Mouse (Mus musculus) liver, embryonic 16.5 days (tissue): ENCODE data around the gene Sorcs3. TPM values are rescaled to one million over a fixed set of nuclear protein-coding genes. Genes with fewer than 3 reads are reported as not detected.

Experiments used
- ATAC-seq: fragments of 200-750 bp; cut with Nextera tagmentation; 2 replicates; pipeline ENCODE4 v1.8.0; 2017; ENCODE audit warnings: low read depth, mild to moderate bottlenecking, moderate number of reproducible peaks, moderate library complexity
- H3K27ac ChIP-seq: fragments of 300-500 bp; sonication (generic); 2 replicates; pipeline ENCODE4 v1.5.1; 2014; ENCODE audit warnings: mild to moderate bottlenecking, low read length
- H3K27me3 ChIP-seq: fragments of 300-500 bp; sonication (generic); 2 replicates; pipeline ENCODE4 v1.6.1; 2014; ENCODE audit warnings: low read depth, low read length, mixed read lengths; ENCODE audit not compliant: control insufficient read depth, insufficient read depth
- H3K36me3 ChIP-seq: fragments of 300-500 bp; sonication (generic); 2 replicates; pipeline ENCODE4 v1.6.1; 2014; ENCODE audit warnings: mild to moderate bottlenecking; ENCODE audit not compliant: control insufficient read depth, insufficient read depth
- H3K4me1 ChIP-seq: fragments of 300-500 bp; sonication (generic); 2 replicates; pipeline ENCODE4 v1.6.1; 2014; ENCODE audit warnings: low read depth, low read length, mixed read lengths; ENCODE audit not compliant: control insufficient read depth
- H3K4me2 ChIP-seq: fragments of 300-500 bp; sonication (generic); 2 replicates; pipeline ENCODE4 v1.6.1; 2014; ENCODE audit warnings: low read depth, low read length, mixed read lengths
- H3K4me3 ChIP-seq: fragments of 300-500 bp; sonication (generic); 2 replicates; pipeline ENCODE4 v1.5.1; 2014; ENCODE audit warnings: low read depth, mild to moderate bottlenecking, low read length
- H3K9ac ChIP-seq: fragments of 300-500 bp; sonication (generic); 2 replicates; pipeline ENCODE4 v1.6.1; 2014; ENCODE audit warnings: low read depth, low read length
- H3K9me3 ChIP-seq: fragments of 300-500 bp; sonication (generic); replicated peaks from 2 replicates; pipeline ENCODE4 v1.6.1; 2016; ENCODE audit warnings: low read length; ENCODE audit not compliant: control insufficient read depth
- WGBS: fragments of 180-500 bp; shearing (Covaris S2); extraction: QIAGEN DNeasy Blood & Tissue Kit; methylation state at CpG from one replicate; pipeline ENCODE4 v1.1.7; 2014; ENCODE audit not compliant: insufficient replicate concordance; 5-methylcytosine and 5-hydroxymethylcytosine counted together
- polyA plus RNA-seq: library from polyadenylated mRNA; unstranded; fragments of >200 nt; fragmentation: Nextera tagmentation; extraction: Ambion mirVana; gene quantifications from 2 replicates; pipeline ENCODE4 v1.2.1, GENCODE M21; 2015

The Sorcs3 gene
- polyA plus RNA-seq, 1 experiment from 2014 or later = 0.08 TPM

- Histone ChIP-seq H3K36me3 (no peaks in the 10 kb centered on the region), H3K4me1 (no peaks in the 10 kb centered on the region), H3K4me2 (no peak overlapping the region), H3K9ac (no peak overlapping the region), H3K9me3 (no peaks in the 10 kb centered on the region), H3K27me3 (no peaks in the 10 kb centered on the region), H3K4me3 (no peak overlapping the region), H3K27ac (no peak overlapping the region)
- WGBS = 39% methylated on average over 9 of the region's 9 CpGs
- no peak for ATAC-seq
Measured at GRCm38 (mm10) chr19:48548143-48548881, 342.5 kb downstream of the Sorcs3 start.

GRCm38 (mm10) chr19:48559432-48559831, 353.6 kb downstream of the Sorcs3 start:
- Histone ChIP-seq H3K4me3 (no peak overlapping the region), H3K36me3 (no peaks in the 10 kb centered on the region), H3K9ac (no peak overlapping the region), H3K27me3 (no peaks in the 10 kb centered on the region), H3K9me3 (no peaks in the 10 kb centered on the region), H3K4me2 (no peak overlapping the region), H3K4me1 (no peaks in the 10 kb centered on the region), H3K27ac (no peak overlapping the region)
- WGBS = 43% methylated on average over 2 of the region's 2 CpGs
- ATAC-seq = no peak

DNA sequence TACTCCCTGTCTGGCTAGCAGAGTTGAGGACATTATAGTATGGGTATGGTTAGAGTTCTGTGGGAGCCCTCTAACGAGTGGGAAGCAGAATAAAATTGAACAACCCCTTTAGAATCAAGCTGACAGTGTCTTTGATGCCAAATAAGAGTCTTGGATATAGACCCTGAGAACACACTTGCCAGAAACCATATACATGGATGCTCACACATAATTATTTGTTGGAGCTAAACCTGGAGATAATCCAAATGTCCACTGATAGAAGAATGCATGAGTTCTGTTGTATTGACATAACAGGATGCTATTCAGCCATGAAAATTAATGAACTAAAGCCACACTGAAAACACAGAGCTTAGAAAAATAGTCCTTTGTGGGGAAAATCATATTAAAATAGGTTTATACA, 369.9 kb downstream of the Sorcs3 start:
- Histone ChIP-seq H3K36me3 (no peaks in the 10 kb centered on the region), H3K27ac (no peak overlapping the region), H3K4me3 (no peak overlapping the region), H3K4me1 (no peaks in the 10 kb centered on the region), H3K27me3 (no peaks in the 10 kb centered on the region), H3K4me2 (no peak overlapping the region), H3K9ac (no peak overlapping the region), H3K9me3 (no peaks in the 10 kb centered on the region)
- ATAC-seq = no peak
- 23% methylated on average over 1 of the region's 1 CpGs for WGBS

DNA sequence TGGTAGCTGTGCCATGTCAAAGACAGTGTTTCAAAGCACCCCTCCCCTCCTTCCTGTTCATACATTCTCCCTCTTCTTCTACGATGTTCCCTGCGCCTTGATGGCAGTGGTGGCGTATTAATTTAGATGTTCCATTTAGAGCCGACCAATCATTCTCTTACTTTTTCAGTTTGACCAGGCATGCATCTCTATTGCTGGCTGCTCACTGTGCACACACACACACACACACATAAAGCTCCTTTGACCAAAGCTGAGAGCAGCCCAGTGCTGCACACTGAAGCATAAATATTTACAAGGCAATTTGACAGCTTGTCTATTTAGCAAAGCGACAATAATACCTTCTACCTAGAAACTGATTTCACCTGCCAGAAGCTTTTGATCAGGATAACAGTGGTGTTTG, 371.3 kb downstream of the Sorcs3 start:
- no peaks in the 10 kb centered on the region for H3K27me3 ChIP-seq
- ATAC-seq = no peak
- no peaks in the 10 kb centered on the region for H3K36me3 ChIP-seq
- no peaks in the 10 kb centered on the region for H3K9me3 ChIP-seq
- no peaks in the 10 kb centered on the region for H3K4me1 ChIP-seq
- no peak overlapping the region for H3K27ac ChIP-seq
- H3K4me2 ChIP-seq = no peak overlapping the region
- whole genome bisulfite sequencing = 70% methylated on average over 5 of the region's 5 CpGs
- no peak overlapping the region for H3K4me3 ChIP-seq
- H3K9ac ChIP-seq = no peak overlapping the region

DNA sequence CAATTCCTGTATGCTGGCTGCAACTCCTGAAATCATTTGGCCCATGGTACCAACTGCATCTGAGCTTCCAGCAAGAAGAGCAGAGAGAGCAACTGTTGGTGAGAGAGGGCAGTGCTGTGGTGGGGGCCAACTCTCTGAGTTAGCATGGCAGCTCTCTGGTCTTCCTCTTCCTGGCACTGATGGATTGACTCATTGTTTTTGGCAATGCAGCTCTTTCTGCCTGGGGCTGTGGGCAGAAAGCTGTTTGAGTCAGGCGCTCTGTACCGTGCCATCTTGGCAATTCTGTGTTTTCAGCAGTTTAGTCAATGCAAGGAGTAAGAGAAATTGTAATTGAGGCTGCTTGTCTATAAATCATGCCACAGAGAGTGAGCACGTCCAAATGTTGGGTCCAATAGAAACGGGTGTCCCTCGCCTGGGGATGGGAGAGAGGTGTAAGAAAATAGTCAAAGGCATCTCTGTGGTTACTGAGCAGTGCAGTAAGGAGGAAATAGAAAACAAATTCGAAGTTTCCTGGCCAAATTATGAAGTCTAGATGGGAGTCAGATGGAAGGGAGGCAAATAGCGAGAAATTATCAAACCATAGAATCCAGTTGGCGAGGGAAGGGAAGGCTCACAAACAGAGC, 379.2 kb downstream of the Sorcs3 start:
- 53% methylated on average over 8 of the region's 8 CpGs for WGBS
- Histone ChIP-seq H3K4me1 (no peaks in the 10 kb centered on the region), H3K4me3 (no peak overlapping the region), H3K9me3 (no peaks in the 10 kb centered on the region), H3K36me3 (no peaks in the 10 kb centered on the region), H3K9ac (no peak overlapping the region), H3K4me2 (no peak overlapping the region), H3K27ac (no peak overlapping the region), H3K27me3 (no peaks in the 10 kb centered on the region)
- ATAC-seq = no peak

DNA sequence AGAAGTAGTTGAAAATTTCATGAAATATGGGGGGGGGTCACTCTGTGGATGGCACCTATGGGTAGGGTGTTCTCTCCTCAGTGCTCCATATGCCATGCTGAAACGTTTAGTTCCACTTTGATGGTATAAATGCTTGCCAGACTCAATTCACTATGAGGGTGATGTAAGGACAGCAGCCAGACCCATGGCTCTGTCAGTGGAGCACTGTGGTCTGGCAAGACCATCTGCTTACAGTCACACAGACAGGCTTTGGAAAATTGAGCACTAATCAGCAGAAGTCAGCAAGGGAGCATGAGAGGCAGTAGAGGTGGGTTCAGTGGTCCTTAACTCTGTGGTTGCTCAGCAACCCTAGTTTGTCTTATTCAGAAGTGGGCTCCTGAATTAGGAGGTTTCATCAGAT, 411.1 kb downstream of the Sorcs3 start:
- 18% methylated on average over 1 of the region's 1 CpGs for WGBS
- Histone ChIP-seq H3K36me3 (no peaks in the 10 kb centered on the region), H3K9me3 (no peaks in the 10 kb centered on the region), H3K27me3 (no peaks in the 10 kb centered on the region), H3K27ac (no peak overlapping the region), H3K4me1 (no peaks in the 10 kb centered on the region), H3K4me3 (no peak overlapping the region), H3K4me2 (no peak overlapping the region), H3K9ac (no peak overlapping the region)
- no peak for ATAC-seq

DNA sequence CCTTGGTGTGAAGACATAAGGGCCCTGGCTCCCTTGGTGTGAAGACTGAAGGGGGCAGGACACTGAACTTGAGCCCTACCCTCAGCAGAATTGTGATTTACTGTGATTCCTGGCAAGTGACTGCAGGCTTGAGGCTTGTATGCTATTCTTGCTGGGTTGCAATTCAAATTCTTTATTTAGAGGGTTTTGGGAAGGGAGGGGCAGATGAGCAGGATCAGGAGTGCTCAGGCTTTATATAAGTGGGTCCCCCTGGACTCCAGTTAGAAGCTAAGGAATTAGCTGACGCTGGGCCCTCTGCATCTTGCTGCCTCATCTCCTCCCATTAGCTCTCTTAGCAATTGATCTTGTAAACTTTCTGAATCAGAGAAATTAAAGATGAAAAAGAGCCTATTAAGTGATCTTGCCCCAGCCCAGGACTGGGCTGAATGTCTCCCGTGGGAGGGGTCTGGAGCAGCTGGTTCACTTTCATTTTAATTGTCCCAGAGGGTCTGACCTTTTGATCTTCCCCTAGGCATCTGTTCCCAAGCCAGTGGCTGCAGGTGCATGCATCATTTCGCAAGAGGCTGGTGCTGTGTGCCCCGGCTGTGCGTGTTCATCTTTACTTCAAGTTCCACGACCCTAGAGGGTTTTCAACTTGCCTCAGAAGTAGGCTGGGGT, 425.0 kb downstream of the Sorcs3 start:
- Histone ChIP-seq H3K4me1 (no peaks in the 10 kb centered on the region), H3K9me3 (no peaks in the 10 kb centered on the region), H3K27ac (no peak overlapping the region), H3K36me3 (no peaks in the 10 kb centered on the region), H3K27me3 (no peaks in the 10 kb centered on the region), H3K9ac (no peak overlapping the region), H3K4me3 (no peak overlapping the region), H3K4me2 (no peak overlapping the region)
- no peak for ATAC-seq
- 44% methylated on average over 6 of the region's 6 CpGs for WGBS

DNA sequence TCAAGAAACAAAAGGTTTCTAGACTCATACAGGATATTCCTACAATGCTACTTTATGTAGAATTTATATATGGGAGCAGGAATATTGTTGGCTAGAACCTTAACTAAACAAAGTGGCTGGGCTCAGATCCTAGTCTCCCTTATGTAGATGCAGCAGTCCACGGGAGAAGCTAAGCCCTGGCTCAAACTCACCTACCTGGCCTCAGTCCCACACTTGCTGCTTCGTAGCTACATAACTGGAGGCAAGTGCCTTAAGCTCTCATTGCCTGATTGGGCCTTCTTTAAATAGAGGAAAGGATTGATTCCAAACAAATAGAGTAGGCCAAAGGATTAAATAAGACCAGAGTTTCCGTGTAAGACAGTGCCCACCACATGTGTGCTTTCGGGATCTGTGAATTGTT, 436.7 kb downstream of the Sorcs3 start:
- Histone ChIP-seq H3K4me1 (no peaks in the 10 kb centered on the region), H3K4me3 (no peak overlapping the region), H3K4me2 (no peak overlapping the region), H3K9me3 (no peaks in the 10 kb centered on the region), H3K36me3 (no peaks in the 10 kb centered on the region), H3K9ac (no peak overlapping the region), H3K27ac (no peak overlapping the region), H3K27me3 (no peaks in the 10 kb centered on the region)
- 56% methylated on average over 4 of the region's 4 CpGs for WGBS
- ATAC-seq = no peak

DNA sequence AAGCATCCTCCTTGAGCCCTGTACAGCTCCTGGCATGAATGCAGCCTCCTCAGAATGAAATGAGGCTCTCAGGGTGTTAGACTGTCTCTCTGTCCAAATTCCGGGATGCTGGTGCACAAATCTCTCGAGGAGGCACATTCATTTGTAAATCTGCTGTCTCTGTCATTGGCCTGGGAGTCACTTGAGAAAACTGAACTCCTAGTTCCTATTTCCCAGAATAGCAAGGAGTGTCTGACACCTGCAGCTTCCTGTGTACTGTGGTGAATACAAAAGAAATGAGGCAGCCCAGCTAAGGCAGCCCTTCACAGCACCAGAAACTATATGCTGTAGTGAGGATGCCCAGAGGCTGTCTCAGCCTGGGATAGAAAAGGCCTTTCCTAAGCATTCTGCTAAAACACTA, 444.1 kb downstream of the Sorcs3 start:
- no peak overlapping the region for H3K9ac ChIP-seq
- H3K27ac ChIP-seq = no peak overlapping the region
- 49% methylated on average over 2 of the region's 2 CpGs for WGBS
- H3K4me2 ChIP-seq = no peak overlapping the region
- H3K9me3 ChIP-seq = no peaks in the 10 kb centered on the region
- H3K4me3 ChIP-seq = no peak overlapping the region
- no peak for ATAC-seq
- no peaks in the 10 kb centered on the region for H3K4me1 ChIP-seq
- H3K36me3 ChIP-seq = no peaks in the 10 kb centered on the region
- no peaks in the 10 kb centered on the region for H3K27me3 ChIP-seq
